Mouse (Mus musculus) forebrain, embryonic 16.5 days (tissue): ENCODE measurements at regions not wholly inside any gene's neighbourhood (a gene's known extent, or its start where the extent isn't known, plus 50 kb on each side); places are given as distances from the start of the nearest gene placed in this dataset.
"Not testable (repeated sequence)": the region's sequence is repeated elsewhere in the genome, so short reads cannot be mapped to it uniquely, and the experiment has no call there.

ENCODE experiments used
- ATAC-seq: fragments of 200-750 bp; cut with Nextera tagmentation; 2 replicates; pipeline ENCODE4 v1.8.0; 2017; ENCODE audit warnings: mild to moderate bottlenecking, moderate library complexity
- H3K27ac ChIP-seq: fragments of 300-500 bp; sonication (generic); 2 replicates; pipeline ENCODE4 v1.5.1; 2014; ENCODE audit warnings: low read length, control low read depth
- H3K27me3 ChIP-seq: fragments of 300-500 bp; sonication (generic); replicated peaks from 2 replicates; pipeline ENCODE4 v1.6.1; 2014; ENCODE audit warnings: low read length; ENCODE audit not compliant: control insufficient read depth, insufficient read depth
- H3K36me3 ChIP-seq: fragments of 300-500 bp; sonication (generic); 2 replicates; pipeline ENCODE4 v1.6.1; 2014; ENCODE audit not compliant: control insufficient read depth, insufficient read depth
- H3K4me1 ChIP-seq: fragments of 300-500 bp; sonication (generic); replicated peaks from 2 replicates; pipeline ENCODE4 v1.6.1; 2014; ENCODE audit warnings: low read length; ENCODE audit not compliant: control insufficient read depth, insufficient read depth
- H3K4me2 ChIP-seq: fragments of 300-500 bp; sonication (generic); 2 replicates; pipeline ENCODE4 v1.6.1; 2014; ENCODE audit warnings: mild to moderate bottlenecking, low read length, control low read depth
- H3K4me3 ChIP-seq: fragments of 300-500 bp; sonication (generic); replicated peaks from 2 replicates; pipeline ENCODE4 v1.5.1; 2014; ENCODE audit warnings: mild to moderate bottlenecking, low read length, control low read depth
- H3K9ac ChIP-seq: fragments of 300-500 bp; sonication (generic); replicated peaks from 2 replicates; pipeline ENCODE4 v1.6.1; 2014; ENCODE audit warnings: low read depth, low read length, control low read depth
- H3K9me3 ChIP-seq: fragments of 300-500 bp; sonication (generic); 2 replicates; pipeline ENCODE4 v1.6.1; 2016; ENCODE audit warnings: low read length; ENCODE audit not compliant: control insufficient read depth
- WGBS: fragments of 180-500 bp; shearing (Covaris S2); extraction: QIAGEN DNeasy Blood & Tissue Kit; methylation state at CpG from one replicate; pipeline ENCODE4 v1.1.7; 2014; 5-methylcytosine and 5-hydroxymethylcytosine counted together

DNA sequence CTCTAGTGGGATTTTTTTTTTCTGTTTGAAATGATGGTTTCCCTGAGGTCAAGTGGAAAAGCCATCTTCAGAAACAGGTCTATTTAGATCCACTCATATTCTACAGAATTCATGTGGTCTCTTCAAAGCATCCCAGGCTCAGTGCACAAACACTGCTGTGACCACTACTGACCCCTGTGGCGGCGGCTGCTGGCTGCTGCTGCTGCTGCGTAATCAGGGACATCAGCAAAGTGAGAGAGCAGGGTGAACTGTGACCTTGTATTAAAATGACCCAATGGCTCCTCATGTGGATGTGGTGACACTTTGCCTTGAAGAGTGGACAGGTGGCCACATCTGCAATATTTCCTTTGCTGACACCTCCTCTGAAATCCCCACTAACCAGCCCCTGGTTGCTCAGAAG, 169.1 kb upstream of the Rapgef5 start:
- Histone ChIP-seq H3K27ac (no peak overlapping the region), H3K36me3 (no peaks in the 10 kb centered on the region)

GRCm38 (mm10) chr12:117348516-117348915, 167.8 kb upstream of the Rapgef5 start:
- 88% methylated on average over 3 of the region's 3 CpGs for WGBS

More for the DNA sequence above, 169.1 kb upstream of the Rapgef5 start:
- no peaks in the 10 kb centered on the region for H3K9me3 ChIP-seq
- 65% methylated on average over 3 of the region's 3 CpGs for WGBS
- no peak overlapping the region for H3K9ac ChIP-seq
- H3K4me2 ChIP-seq, result no peak overlapping the region
- ATAC-seq, result no peak
- no peaks in the 10 kb centered on the region for H3K27me3 ChIP-seq
- no peak overlapping the region for H3K4me3 ChIP-seq
- peaks cover 30% of the 10 kb centered on the region for H3K4me1 ChIP-seq

DNA sequence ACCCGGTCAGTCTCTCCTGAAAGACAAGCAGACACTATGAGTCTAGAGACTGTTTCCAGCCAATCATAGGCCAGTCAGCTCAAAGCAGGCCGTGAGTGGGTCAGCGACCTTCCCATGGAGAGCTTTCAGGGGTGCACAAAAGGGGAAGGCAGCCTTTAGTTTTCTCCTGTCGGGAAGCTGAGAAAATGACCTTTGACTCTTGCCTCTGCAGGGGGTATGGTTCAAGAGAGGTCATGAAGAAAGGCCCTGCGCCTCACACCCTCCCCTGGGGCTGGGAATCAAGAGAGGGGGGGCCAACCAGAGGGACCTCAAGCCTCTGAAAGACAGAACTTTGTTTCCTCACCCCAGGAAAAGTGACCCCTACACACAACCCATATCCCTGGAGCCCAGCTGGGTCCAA, 164.4 kb upstream of the Rapgef5 start:
- ATAC-seq, result no peak
- no peak overlapping the region for H3K9ac ChIP-seq
- H3K4me1 ChIP-seq, result no peaks in the 10 kb centered on the region; the same call in none of the 2 replicates
- no peaks in the 10 kb centered on the region for H3K9me3 ChIP-seq
- H3K27ac ChIP-seq, result no peak overlapping the region
- no peak overlapping the region for H3K4me2 ChIP-seq
- no peak overlapping the region for H3K4me3 ChIP-seq
- WGBS, result 7% methylated on average over 5 of the region's 5 CpGs
- H3K36me3 ChIP-seq, result no peaks in the 10 kb centered on the region
- no peaks in the 10 kb centered on the region for H3K27me3 ChIP-seq

More at GRCm38 (mm10) chr12:117348516-117348915, 167.8 kb upstream of the Rapgef5 start:
- Histone ChIP-seq H3K4me1 (peaks cover 26% of the 10 kb centered on the region), H3K27ac (no peak overlapping the region), H3K4me2 (no peak overlapping the region), H3K27me3 (no peaks in the 10 kb centered on the region), H3K36me3 (no peaks in the 10 kb centered on the region), H3K9ac (no peak overlapping the region), H3K4me3 (no peak overlapping the region), H3K9me3 (no peaks in the 10 kb centered on the region)
- no peak for ATAC-seq

DNA sequence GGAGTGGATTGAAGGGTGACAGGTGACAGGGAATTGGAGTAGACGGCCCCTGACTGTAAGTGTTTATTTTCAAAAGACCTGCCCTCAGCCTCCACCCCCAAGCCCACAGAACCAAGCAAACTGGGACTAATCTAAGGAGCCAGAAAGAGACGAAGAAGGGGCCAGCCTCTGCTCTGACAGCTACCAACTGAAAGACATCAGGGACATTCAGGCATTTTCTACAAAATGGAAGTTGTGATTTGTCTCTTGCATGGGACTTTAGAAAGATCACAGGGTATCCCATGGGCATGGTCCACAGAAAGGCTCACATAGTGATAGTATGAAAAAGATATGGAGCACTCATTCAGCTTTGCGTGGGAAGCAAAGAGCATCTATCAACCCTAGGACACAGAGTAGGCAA, 163.8 kb upstream of the Rapgef5 start:
- ATAC-seq, result no peak
- WGBS, result 29% methylated on average over 3 of the region's 3 CpGs
- Histone ChIP-seq H3K4me1 (no peaks in the 10 kb centered on the region), H3K36me3 (no peaks in the 10 kb centered on the region), H3K4me2 (no peak overlapping the region), H3K4me3 (no peak overlapping the region), H3K27me3 (no peaks in the 10 kb centered on the region), H3K9ac (no peak overlapping the region), H3K27ac (no peak overlapping the region), H3K9me3 (no peaks in the 10 kb centered on the region)

GRCm38 (mm10) chr12:117352938-117353337, 163.3 kb upstream of the Rapgef5 start:
- Histone ChIP-seq H3K4me3 (no peak overlapping the region), H3K27ac (no peak overlapping the region), H3K27me3 (no peaks in the 10 kb centered on the region), H3K4me1 (no peaks in the 10 kb centered on the region), H3K9me3 (no peaks in the 10 kb centered on the region), H3K9ac (no peak overlapping the region), H3K36me3 (no peaks in the 10 kb centered on the region), H3K4me2 (no peak overlapping the region)
- no peak; the same call in 1 of the 2 replicates for ATAC-seq

DNA sequence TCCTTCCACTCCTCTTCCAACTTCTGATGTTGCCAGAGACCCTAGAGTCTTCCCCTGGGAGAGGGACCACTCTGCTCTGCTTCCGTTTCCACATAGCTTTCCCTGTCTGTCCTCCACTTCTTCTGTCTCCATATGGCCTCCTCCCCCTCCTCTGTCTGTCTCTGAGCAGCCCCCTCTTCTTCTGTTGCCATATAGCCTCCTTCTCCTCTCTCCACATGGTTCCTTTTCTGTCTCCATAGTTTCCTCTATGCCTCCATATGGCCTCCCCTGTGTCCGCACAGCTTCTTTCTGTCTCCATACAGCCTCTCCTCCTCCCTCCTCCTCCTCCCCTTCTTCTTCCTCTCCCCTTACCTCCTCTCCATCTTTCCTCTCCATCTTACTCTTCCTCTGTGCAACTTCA, 158.5 kb upstream of the Rapgef5 start:
- Histone ChIP-seq H3K27me3 (no peaks in the 10 kb centered on the region), H3K4me1 (peaks cover 7% of the 10 kb centered on the region), H3K9me3 (no peaks in the 10 kb centered on the region), H3K4me2 (no peak overlapping the region), H3K36me3 (no peaks in the 10 kb centered on the region), H3K27ac (no peak overlapping the region), H3K4me3 (no peak overlapping the region), H3K9ac (no peak overlapping the region)
- no peak for ATAC-seq
- 83% methylated on average over 2 of the region's 2 CpGs for WGBS

DNA sequence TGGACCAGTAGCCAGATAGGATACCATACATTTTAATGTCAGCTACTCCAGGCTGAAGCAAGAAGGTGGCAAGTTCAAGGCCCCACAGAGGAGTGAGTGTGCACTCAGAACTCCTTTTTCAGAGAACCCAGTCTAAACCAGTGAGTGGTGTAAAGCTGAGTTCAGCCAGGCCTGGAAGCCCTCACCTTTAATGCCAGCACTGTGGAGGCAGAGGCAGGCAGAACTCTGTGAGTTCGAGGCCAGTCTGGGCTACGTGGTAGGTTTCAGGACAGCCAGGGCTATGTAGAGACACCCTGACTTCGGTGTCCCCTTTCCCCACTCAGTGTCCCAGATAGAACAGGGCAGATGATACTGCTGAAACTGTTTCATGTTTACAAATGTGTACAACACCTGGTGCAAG, 157.4 kb upstream of the Rapgef5 start:
- Histone ChIP-seq H3K27ac (no peak overlapping the region), H3K4me3 (no peak overlapping the region), H3K36me3 (no peaks in the 10 kb centered on the region), H3K4me1 (peaks cover 7% of the 10 kb centered on the region), H3K9me3 (no peaks in the 10 kb centered on the region), H3K27me3 (no peaks in the 10 kb centered on the region), H3K4me2 (no peak overlapping the region), H3K9ac (no peak overlapping the region)
- no peak for ATAC-seq
- WGBS, result 98% methylated on average over 3 of the region's 3 CpGs

DNA sequence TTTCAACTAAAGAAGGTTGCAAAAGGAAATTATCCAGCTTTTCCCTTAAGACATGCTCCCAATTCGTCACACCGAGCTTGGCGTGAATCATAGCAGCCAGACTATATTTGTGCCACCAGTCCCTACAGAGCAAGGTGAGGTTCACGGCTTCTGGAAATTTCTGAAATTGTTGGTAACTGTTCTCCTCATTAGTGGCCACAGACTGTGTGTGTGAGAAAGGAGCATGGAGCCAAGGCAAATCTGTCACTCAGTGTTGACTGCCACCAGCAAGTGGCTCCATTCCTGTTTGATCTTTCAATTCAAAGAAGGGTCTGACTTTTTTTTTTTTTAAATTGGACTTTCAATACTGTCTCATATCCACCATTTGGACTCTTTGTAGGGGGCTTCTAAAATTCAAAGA, 156.1 kb upstream of the Rapgef5 start:
- H3K4me2 ChIP-seq, result no peak overlapping the region
- H3K36me3 ChIP-seq, result no peaks in the 10 kb centered on the region
- peak; percentile 41; the same call in 1 of the 2 replicates for ATAC-seq
- H3K4me3 ChIP-seq, result no peak overlapping the region
- no peaks in the 10 kb centered on the region for H3K27me3 ChIP-seq
- peaks cover 7% of the 10 kb centered on the region for H3K4me1 ChIP-seq
- no peak overlapping the region for H3K9ac ChIP-seq
- no peak overlapping the region for H3K27ac ChIP-seq
- no peaks in the 10 kb centered on the region for H3K9me3 ChIP-seq
- WGBS, result 32% methylated on average over 4 of the region's 4 CpGs

DNA sequence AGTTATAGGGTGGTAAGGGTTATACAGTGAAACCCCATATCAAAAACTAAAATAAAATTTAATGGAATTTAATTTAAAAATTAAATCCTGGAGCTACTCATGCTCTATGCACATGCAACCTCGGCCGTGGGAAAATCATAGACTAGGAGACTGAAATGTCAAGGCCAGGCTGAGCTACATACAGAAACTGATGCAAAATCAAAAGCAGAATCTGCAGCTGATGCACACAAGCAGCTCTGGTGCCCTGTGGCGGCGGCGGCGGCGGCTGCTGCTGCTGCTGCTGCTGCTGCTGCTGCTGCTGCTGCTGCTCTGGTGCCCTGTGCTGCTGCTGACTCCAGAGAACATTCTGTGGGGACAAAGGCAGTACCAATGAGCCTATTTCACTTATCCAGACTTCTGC, 154.5 kb upstream of the Rapgef5 start:
- no peaks in the 10 kb centered on the region for H3K9me3 ChIP-seq
- 89% methylated on average over 7 of the region's 7 CpGs for WGBS
- no peak overlapping the region for H3K27ac ChIP-seq
- no peaks in the 10 kb centered on the region for H3K27me3 ChIP-seq
- H3K36me3 ChIP-seq, result no peaks in the 10 kb centered on the region
- no peak overlapping the region for H3K4me2 ChIP-seq
- no peak for ATAC-seq
- H3K4me1 ChIP-seq, result peaks cover 7% of the 10 kb centered on the region
- no peak overlapping the region for H3K9ac ChIP-seq
- no peak overlapping the region for H3K4me3 ChIP-seq

- H3K9me3 ChIP-seq, H3K4me1 ChIP-seq, H3K27me3 ChIP-seq, H3K36me3 ChIP-seq, H3K4me2 ChIP-seq, H3K9ac ChIP-seq, H3K4me3 ChIP-seq, H3K27ac ChIP-seq: not testable (repeated sequence)
- ATAC-seq, result peak; percentile 82
- WGBS, result 60% methylated on average over 4 of the region's 4 CpGs
These were observed 152.8 kb upstream of the Rapgef5 start for GRCm38 (mm10) chr12:117363457-117363856.
